Comparison of ENCODE assay signal across 15 mouse cellular contexts in genomic region chr5:122937958-122938540, GRCm38 (mm10). TPM values are rescaled to one million over a fixed set of nuclear protein-coding genes. Genes with fewer than 3 reads are reported as not detected.
A peak's percentile ranks its signal among the peaks of the same experiment; 100 is the strongest.
DNase-seq lines count a peak whose midpoint lies in the region; ATAC-seq and TF ChIP-seq lines count a peak whose summit lies in the region.
"Had no signal": no experiment of that assay in that cellular context is flagged by ENCODE, and none has a peak within 500 bp of the region (broad histone marks: within the 10 kb centered on the region; RNA-seq: fewer than 3 reads in every experiment).

No protein-coding gene starts in this region.

- H3K4me3 ChIP-seq in limb, embryonic 12.5 days (replicated peaks) = no peak overlapping the region
- H3K4me3 ChIP-seq in limb, embryonic 10.5 days = no peak overlapping the region
- H3K4me3 ChIP-seq in heart, embryonic 14.5 days (ENCODE audit: control insufficient read depth in 1 of 2, insufficient read depth in 1 of 2, low read depth in 1 of 2, low read length in 2 of 2) = no peak overlapping the region
- no peak overlapping the region for H3K4me3 ChIP-seq in stomach, postnatal 0 days (ENCODE audit: low read depth, low read length)
- H3K4me3 ChIP-seq: kidney, embryonic 15.5 days; liver, embryonic 15.5 days; neural tube, embryonic 12.5 days; stomach, embryonic 15.5 days had no signal

- no peak overlapping the region for H3K9ac ChIP-seq in limb, embryonic 12.5 days (replicated peaks)
- peak overlapping the region; percentile 22; the same call in 1 of the 2 replicates for H3K9ac ChIP-seq in heart, embryonic 14.5 days (ENCODE audit: low read length)
- peak overlapping the region; percentile 13; the same call in 1 of the 2 replicates for H3K9ac ChIP-seq in stomach, postnatal 0 days (ENCODE audit: low read length)
- H3K9ac ChIP-seq: kidney, embryonic 15.5 days; liver, embryonic 15.5 days; neural tube, embryonic 12.5 days; stomach, embryonic 15.5 days had no signal

- peak overlapping the region; percentile 20; the same call in 1 of the 2 replicates for H3K27ac ChIP-seq in limb, embryonic 12.5 days
- H3K27ac ChIP-seq in limb, embryonic 10.5 days = no peak overlapping the region
- H3K27ac ChIP-seq in heart, embryonic 14.5 days (replicated peaks in 1 of 2; ENCODE audit: control insufficient read depth in 1 of 2, insufficient read depth in 1 of 2, low read depth in 2 of 2, low read length in 2 of 2) = peak overlapping the region; percentile 78 to 82
- 0 out of 2 replicates have a peak overlapping the region, but pooled peaks have one; percentile 8 for H3K27ac ChIP-seq in stomach, postnatal 0 days (replicated peaks)
- H3K27ac ChIP-seq: kidney, embryonic 15.5 days; liver, embryonic 15.5 days; neural tube, embryonic 12.5 days; stomach, embryonic 15.5 days had no signal

- H3K36me3 ChIP-seq in limb, embryonic 12.5 days = peaks cover 31% of the 10 kb centered on the region
- peaks cover 79% of the 10 kb centered on the region for H3K36me3 ChIP-seq in limb, embryonic 10.5 days
- peaks cover 23% of the 10 kb centered on the region for H3K36me3 ChIP-seq in heart, embryonic 14.5 days (ENCODE audit: control insufficient read depth, insufficient read depth, low read length)
- no peaks in the 10 kb centered on the region; the same call in 1 of the 2 replicates for H3K36me3 ChIP-seq in stomach, postnatal 0 days (ENCODE audit: control insufficient read depth, insufficient read depth, low read length)
- H3K36me3 ChIP-seq: liver, embryonic 15.5 days; stomach, embryonic 15.5 days had no signal

- H3K27me3 ChIP-seq in limb, embryonic 12.5 days = no peaks in the 10 kb centered on the region
- no peaks in the 10 kb centered on the region for H3K27me3 ChIP-seq in limb, embryonic 10.5 days (ENCODE audit: low read depth, poor library complexity, severe bottlenecking)
- H3K27me3 ChIP-seq in heart, embryonic 14.5 days (ENCODE audit: control insufficient read depth, insufficient read depth, low read length) = no peaks in the 10 kb centered on the region
- H3K27me3 ChIP-seq in stomach, postnatal 0 days (ENCODE audit: control insufficient read depth, insufficient read depth, low read length) = no peaks in the 10 kb centered on the region
- H3K27me3 ChIP-seq: CH12.LX; kidney, embryonic 15.5 days; liver, embryonic 15.5 days; neural tube, embryonic 12.5 days; Patski; stomach, embryonic 15.5 days had no signal

- WGBS in limb, embryonic 12.5 days = 75% methylated on average over 4 of the region's 4 CpGs
- WGBS in limb, embryonic 10.5 days = 86% methylated on average over 4 of the region's 4 CpGs
- WGBS in heart, embryonic 14.5 days = 19% methylated on average over 4 of the region's 4 CpGs
- 53% methylated on average over 4 of the region's 4 CpGs for WGBS in stomach, postnatal 0 days

- no peak overlapping the region for H3K4me2 ChIP-seq in limb, embryonic 12.5 days
- H3K4me2 ChIP-seq in heart, embryonic 14.5 days (ENCODE audit: low read length) = peak overlapping the region; percentile 39
- H3K4me2 ChIP-seq in stomach, postnatal 0 days (replicated peaks; ENCODE audit: low read depth) = no peak overlapping the region
- H3K4me2 ChIP-seq: kidney, embryonic 15.5 days; liver, embryonic 15.5 days; neural tube, embryonic 12.5 days; stomach, embryonic 15.5 days had no signal

- TF ChIP-seq EP300 in stomach, postnatal 0 days (optimal IDR thresholded peaks at IDR 0.05) = no peak

- TF ChIP-seq CTCF in stomach, postnatal 0 days (IDR thresholded peaks at IDR 0.05; ENCODE audit: low read depth) = no peak

- no peak for ATAC-seq in limb, embryonic 12.5 days (ENCODE audit: insufficient number of reproducible peaks, insufficient read depth, low FRiP score, low TSS enrichment, low read depth)
- ATAC-seq in heart, embryonic 14.5 days (ENCODE audit: insufficient number of reproducible peaks, insufficient read depth, low FRiP score, low read depth) = no peak
- no peak for ATAC-seq in stomach, postnatal 0 days (ENCODE audit: low FRiP score, low TSS enrichment)
- ATAC-seq: Patski had no signal

- no peaks in the 10 kb centered on the region for H3K9me3 ChIP-seq in limb, embryonic 12.5 days
- H3K9me3 ChIP-seq in limb, embryonic 10.5 days (replicated peaks) = no peaks in the 10 kb centered on the region
- H3K9me3 ChIP-seq in heart, embryonic 14.5 days (ENCODE audit: control insufficient read depth, low read length) = no peaks in the 10 kb centered on the region
- no peaks in the 10 kb centered on the region for H3K9me3 ChIP-seq in stomach, postnatal 0 days (ENCODE audit: control insufficient read depth, low read length)
- H3K9me3 ChIP-seq: kidney, embryonic 15.5 days; liver, embryonic 15.5 days; neural tube, embryonic 12.5 days; stomach, embryonic 15.5 days had no signal

- no peak for DNase-seq in limb, embryonic 10.5 days (ENCODE audit: low spot score)
- peak; percentile 24 for DNase-seq in ovary, adult 18-20 months (ENCODE audit: low spot score)
- DNase-seq in ovary, postnatal 14 days (ENCODE audit: low spot score) = no peak
- DNase-seq in stomach, postnatal 0 days (ENCODE audit: low spot score) = no peak
- DNase-seq in thymus, postnatal 36 days = no peak
- no peak for DNase-seq in frontal cortex, postnatal 25 days (ENCODE audit: low spot score in 2 of 2)
- DNase-seq: gastrocnemius, postnatal 36 days had no signal

- 0 out of 2 replicates have a peak, but pooled peaks cover 9% of the 10 kb centered on the region for H3K4me1 ChIP-seq in limb, embryonic 12.5 days (replicated peaks)
- H3K4me1 ChIP-seq in limb, embryonic 10.5 days = no peaks in the 10 kb centered on the region
- peaks cover 16 to 25% of the 10 kb centered on the region in 2 experiments for H3K4me1 ChIP-seq in heart, embryonic 14.5 days (ENCODE audit: control insufficient read depth in 2 of 2, insufficient read depth in 2 of 2, low read length in 2 of 2)
- H3K4me1 ChIP-seq in stomach, postnatal 0 days (replicated peaks; ENCODE audit: control insufficient read depth, insufficient read depth) = no peaks in the 10 kb centered on the region
- H3K4me1 ChIP-seq: neural tube, embryonic 12.5 days had no signal

RNA-seq across cellular contexts. Expression of gene Kdm2b, which starts 51.6 kb away (rescaled TPM):
- 85.5 and 87.7 TPM in 2 replicates for polyA plus RNA-seq in limb, embryonic 12.5 days (2016; fragmentation: Nextera tagmentation; extraction: Ambion mirVana)
- polyA plus RNA-seq in limb, embryonic 10.5 days (2016; fragmentation: Nextera tagmentation; extraction: Ambion mirVana) = 108 and 115 TPM in 2 replicates
- 24.2 and 27.3 TPM in 2 replicates for polyA plus RNA-seq in heart, embryonic 14.5 days (2014; fragmentation: Nextera tagmentation; extraction: Ambion mirVana)
- 15.3 and 15.5 TPM in 2 replicates for polyA plus RNA-seq in stomach, postnatal 0 days (2015; fragmentation: Nextera tagmentation; extraction: Ambion mirVana)
